Mouse (Mus musculus) small intestine, adult 2 months (tissue): ENCODE measurements around the gene Prkci. TPM values are rescaled to one million over a fixed set of nuclear protein-coding genes. Genes with fewer than 3 reads are reported as not detected.

Experiments used
- H3K27ac ChIP-seq: fragments of 200-500 bp; 2 replicates; pipeline ENCODE4 v1.5.1; 2012; ENCODE audit warnings: low read depth, low read length, control low read depth, inconsistent platforms; ENCODE audit not compliant: insufficient read depth
- H3K27me3 ChIP-seq: fragments of 200-500 bp; 2 replicates; pipeline ENCODE4 v1.6.1; 2012; ENCODE audit warnings: mild to moderate bottlenecking, moderate library complexity, low read length, inconsistent platforms; ENCODE audit not compliant: control insufficient read depth, insufficient read depth
- H3K36me3 ChIP-seq: fragments of 200-500 bp; 2 replicates; pipeline ENCODE4 v1.6.1; 2012; ENCODE audit warnings: mild to moderate bottlenecking, low read length, control low read depth, inconsistent platforms; ENCODE audit not compliant: control insufficient read depth, insufficient read depth
- H3K4me1 ChIP-seq: fragments of 200-500 bp; 2 replicates; pipeline ENCODE4 v1.6.1; 2012; ENCODE audit warnings: low read length, inconsistent platforms, mixed read lengths; ENCODE audit not compliant: control insufficient read depth, insufficient read depth, insufficient read length
- H3K4me3 ChIP-seq: fragments of 200-500 bp; 2 replicates; pipeline ENCODE4 v1.5.1; 2012; ENCODE audit warnings: low read depth, mild to moderate bottlenecking, control low read depth, inconsistent platforms, low read length, moderate library complexity
- CTCF ChIP-seq: fragments of 200-500 bp; IDR thresholded peaks from 2 replicates; pipeline ENCODE4 v1.5.1; 2012; ENCODE audit warnings: low read depth, mild to moderate bottlenecking, control low read depth, inconsistent platforms, low read length, moderate library complexity, mixed read lengths; ENCODE audit not compliant: insufficient replicate concordance, insufficient read length; ENCODE audit errors: extremely low read depth
- POLR2A ChIP-seq: fragments of 200-500 bp; IDR thresholded peaks from 2 replicates; pipeline ENCODE4 v1.6.1; 2012; ENCODE audit warnings: low read depth, mild to moderate bottlenecking, control low read depth, inconsistent platforms, low read length, moderate library complexity
- WGBS: fragments of 180-500 bp; shearing (Covaris S2); methylation state at CpG from one replicate; pipeline ENCODE4 v1.1.7; 2018; 5-methylcytosine and 5-hydroxymethylcytosine counted together
- polyA plus RNA-seq: library from polyadenylated mRNA; depleted of rRNA; stranded (reverse); fragments of >200 nt; gene quantifications from 2 replicates; pipeline ENCODE4 v1.2.3, GENCODE M21; 2012; rRNA removed

The Prkci gene
- 4.9 and 7.0 TPM in 2 replicates for polyA plus RNA-seq

GRCm38 (mm10) chr3:30995283-30995898, at the start of gene Prkci:
TSS of gene Prkci (plus strand) at chr3:30995747.
- H3K36me3 ChIP-seq = no peaks in the 10 kb centered on the region
- peak within 1 kb of the TSS; percentile 96 for H3K4me3 ChIP-seq
- peak; percentile 69; the same call in 1 of the 2 replicates for TF ChIP-seq POLR2A
- TF ChIP-seq CTCF = no peak
- WGBS = under 1% methylated on average over 47 of the region's 50 CpGs
- H3K4me1 ChIP-seq = peaks cover 10% of the 10 kb centered on the region
- H3K27me3 ChIP-seq = no peaks in the 10 kb centered on the region
- H3K27ac ChIP-seq = peak within 1 kb of the TSS; percentile 60

- Histone ChIP-seq H3K4me1 (peaks cover 7% of the 10 kb centered on the region; the same call in 1 of the 2 replicates), H3K27me3 (no peaks in the 10 kb centered on the region), H3K4me3 (no peak overlapping the region), H3K36me3 (peaks cover 35% of the 10 kb centered on the region), H3K27ac (no peak overlapping the region)
- WGBS = 60% methylated on average over 3 of the region's 3 CpGs
- TF ChIP-seq CTCF (no peak), POLR2A (no peak)
Measured at GRCm38 (mm10) chr3:30951652-30952051, 43.9 kb upstream of the Prkci start.

DNA sequence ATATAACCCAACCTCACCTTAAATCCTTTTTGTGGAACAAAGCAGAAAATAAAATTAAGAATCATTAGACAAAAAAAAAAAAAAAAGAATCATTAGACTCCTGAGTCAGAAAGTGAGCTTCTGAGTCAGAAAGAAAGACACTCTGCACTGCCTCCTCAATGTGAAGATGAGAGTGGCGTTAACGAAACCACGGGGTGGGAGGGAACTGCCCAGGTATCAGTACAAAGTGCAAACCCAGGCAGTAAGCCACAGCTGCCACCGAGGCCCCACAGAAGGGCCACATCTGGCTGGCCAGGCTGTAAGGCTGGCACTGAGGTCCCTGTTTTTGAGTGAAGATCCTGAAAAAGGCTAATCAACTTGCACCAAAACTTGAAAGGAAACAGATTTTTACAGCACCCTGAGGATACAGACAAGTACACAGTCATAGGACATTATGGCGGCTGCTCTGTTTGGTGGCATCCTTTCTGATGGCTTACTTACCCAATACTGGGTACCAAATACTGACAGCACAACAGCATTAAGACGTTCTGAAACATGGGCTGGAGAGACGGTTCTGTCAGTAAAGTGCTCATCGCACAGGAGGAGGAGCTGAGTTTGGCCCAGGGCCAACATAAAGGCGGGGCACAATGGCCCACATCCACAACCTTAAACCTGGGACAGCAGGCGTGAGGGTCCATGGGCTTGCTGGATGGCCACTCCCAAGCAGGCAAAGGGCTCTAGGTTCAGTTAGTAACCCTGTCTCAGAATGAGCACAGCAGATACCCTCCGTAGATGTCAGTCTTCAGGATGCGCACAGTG, 43.1 kb upstream of the Prkci start:
- WGBS = 46% methylated on average over 12 of the region's 12 CpGs
- no peak for TF ChIP-seq CTCF
- TF ChIP-seq POLR2A = no peak
- H3K27me3 ChIP-seq = no peaks in the 10 kb centered on the region
- H3K27ac ChIP-seq = no peak overlapping the region
- H3K4me1 ChIP-seq = peaks cover 7% of the 10 kb centered on the region; the same call in 1 of the 2 replicates
- H3K4me3 ChIP-seq = no peak overlapping the region
- H3K36me3 ChIP-seq = peaks cover 35% of the 10 kb centered on the region

DNA sequence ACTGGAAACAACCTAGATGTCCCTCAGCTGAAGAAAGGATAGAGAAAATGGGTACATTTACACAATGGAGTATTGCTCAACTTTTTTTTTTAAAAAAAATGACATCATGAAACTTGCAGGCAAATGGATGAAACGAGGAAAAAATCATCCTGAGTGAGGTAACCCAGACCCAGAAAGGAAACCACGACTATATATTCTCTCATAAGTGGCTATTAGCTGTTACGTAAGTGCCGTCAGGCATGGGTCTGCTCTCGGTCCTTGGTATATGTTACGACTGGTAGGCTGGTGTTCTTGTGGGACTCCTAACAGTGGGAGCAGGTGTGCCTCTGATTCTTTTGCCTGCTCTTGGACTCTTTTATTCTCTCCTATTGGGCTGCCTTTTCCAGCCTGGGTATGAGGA, 39.2 kb upstream of the Prkci start:
- 84% methylated on average over 6 of the region's 6 CpGs for WGBS
- peaks cover 51% of the 10 kb centered on the region for H3K36me3 ChIP-seq

GRCm38 (mm10) chr3:30958709-30959108, 36.8 kb upstream of the Prkci start:
- Histone ChIP-seq H3K27me3 (no peaks in the 10 kb centered on the region), H3K27ac (no peak overlapping the region), H3K4me3 (no peak overlapping the region), H3K36me3 (peaks cover 64% of the 10 kb centered on the region), H3K4me1 (peaks cover 4% of the 10 kb centered on the region; the same call in 1 of the 2 replicates)
- 41% methylated on average over 2 of the region's 2 CpGs for WGBS
- TF ChIP-seq POLR2A = no peak
- no peak for TF ChIP-seq CTCF

More for the DNA sequence above, 39.2 kb upstream of the Prkci start:
- TF ChIP-seq CTCF (no peak), POLR2A (no peak)
- Histone ChIP-seq H3K27me3 (no peaks in the 10 kb centered on the region), H3K4me1 (peaks cover 10% of the 10 kb centered on the region; the same call in 1 of the 2 replicates), H3K27ac (no peak overlapping the region), H3K4me3 (no peak overlapping the region)

- no peak overlapping the region for H3K4me3 ChIP-seq
- peaks cover 65% of the 10 kb centered on the region for H3K36me3 ChIP-seq
- WGBS = 48% methylated on average over 7 of the region's 7 CpGs
- no peak overlapping the region for H3K27ac ChIP-seq
- no peaks in the 10 kb centered on the region for H3K27me3 ChIP-seq
- H3K4me1 ChIP-seq = peaks cover 4% of the 10 kb centered on the region; the same call in 1 of the 2 replicates
- no peak for TF ChIP-seq CTCF
- no peak for TF ChIP-seq POLR2A
Measured at GRCm38 (mm10) chr3:30959868-30960831, 35.4 kb upstream of the Prkci start.
